Mouse (Mus musculus): ENCODE measurements around the gene Mta1.

GRCm38 (mm10) chr12:113151046-113151445 lies 53.0 kb downstream of the Mta1 start:
- no peak for TF ChIP-seq CTCF (IDR thresholded peaks at IDR 0.05; ENCODE audit: low read depth, low read length)
- no peak for TF ChIP-seq EP300 (IDR thresholded peaks at IDR 0.05; ENCODE audit: insufficient read depth, low read depth, low read length)
